Mouse (Mus musculus): ENCODE data around the gene Mbtps1. TPM values are rescaled to one million over a fixed set of nuclear protein-coding genes. Genes with fewer than 3 reads are reported as not detected.

Mbtps1 gene
- polyA plus RNA-seq, 1 experiment from 2014 or later: 61.0 TPM

DNA sequence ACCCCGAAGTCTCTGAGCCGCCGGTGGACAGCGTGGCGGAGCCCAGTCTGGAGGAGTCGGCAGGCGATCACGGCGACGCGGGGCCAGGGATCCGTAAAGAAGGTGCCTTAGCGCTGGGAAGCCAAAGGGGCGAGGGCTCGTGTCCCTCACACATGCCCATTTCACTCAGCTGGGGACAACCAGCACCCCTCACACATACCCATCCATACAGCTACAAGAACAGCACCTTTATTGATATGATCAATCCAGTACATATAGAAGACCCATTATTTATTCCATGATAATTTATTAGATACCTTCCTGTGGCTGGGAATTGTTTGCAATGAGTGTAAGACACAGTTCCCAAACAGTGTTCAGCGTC lies 16.8 kb upstream of the Mbtps1 start:
- peak overlapping the region; percentile 91 for H3K4me2 ChIP-seq
- ATAC-seq (ENCODE audit: low read depth): peak; percentile 68; the same call in 1 of the 2 replicates
- H3K4me1 ChIP-seq (replicated peaks): peaks cover 21% of the 10 kb centered on the region
- peak overlapping the region; percentile 89 for H3K9ac ChIP-seq
- H3K9me3 ChIP-seq: no peaks in the 10 kb centered on the region
- 3% methylated on average over 16 of the region's 16 CpGs for WGBS
- H3K27me3 ChIP-seq: peaks cover 23% of the 10 kb centered on the region
- H3K4me3 ChIP-seq: peak overlapping the region; percentile 88
- H3K36me3 ChIP-seq: no peaks in the 10 kb centered on the region
- H3K27ac ChIP-seq (replicated peaks): peak overlapping the region; percentile 81; the same call in 1 of the 2 replicates

DNA sequence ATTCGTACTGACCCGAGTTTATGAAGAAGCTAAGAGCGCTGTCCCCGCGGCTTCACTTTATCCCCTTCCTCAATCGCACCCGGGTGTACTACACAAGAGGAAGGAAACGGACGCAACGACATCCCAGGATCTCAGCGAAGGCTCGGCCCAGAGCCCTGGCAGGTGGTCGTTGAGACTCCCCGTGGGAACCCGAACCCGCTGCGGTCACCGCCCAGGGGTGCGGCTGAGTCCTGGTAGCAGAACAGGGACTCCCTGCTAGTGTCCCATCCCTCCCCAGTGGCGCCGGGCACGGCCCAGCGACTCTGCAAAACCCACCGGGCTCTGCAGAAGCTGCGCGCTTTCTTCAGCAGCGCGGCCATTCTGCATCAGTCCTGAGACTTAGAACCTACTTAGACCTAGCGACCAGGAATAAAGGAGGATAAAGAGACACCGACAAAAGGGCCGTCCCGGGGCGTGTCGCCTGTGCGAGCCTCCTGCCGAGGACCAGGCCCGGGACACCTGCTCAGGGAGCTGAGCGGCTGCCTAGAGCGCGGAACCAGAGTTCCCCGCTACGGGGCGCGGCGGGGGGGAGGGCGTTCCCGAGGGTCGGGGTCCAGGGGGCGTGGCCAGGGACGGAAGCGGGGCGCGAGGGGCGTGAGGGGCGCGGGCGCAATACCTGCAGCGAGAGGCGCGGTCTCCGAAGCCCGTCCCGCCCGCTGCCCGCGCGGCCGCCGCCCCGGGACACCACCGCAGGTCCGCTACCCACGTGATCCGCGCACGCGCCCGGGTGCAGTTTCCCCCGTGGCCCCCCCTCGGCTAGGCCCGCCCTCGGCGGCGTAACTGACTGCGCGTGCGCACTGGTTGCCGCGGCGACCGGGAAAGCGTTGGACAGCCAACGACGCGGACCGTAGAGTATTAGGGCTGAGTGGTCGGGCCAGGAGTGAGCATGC lies 16.2 kb upstream of the Mbtps1 start, which contains the start of the genes Hsdl1 and Dnaaf1:
Gene Hsdl1 (minus strand): TSS at position 747 of the 929 bp plus-strand sequence.
Gene Dnaaf1 (plus strand): TSS at position 799 of the 929 bp plus-strand sequence.
- H3K36me3 ChIP-seq: no peaks in the 10 kb centered on the region
- H3K9me3 ChIP-seq: no peaks in the 10 kb centered on the region
- WGBS: under 1% methylated on average over 94 of the region's 97 CpGs
- peak within 1 kb of the TSS; percentile 88 for H3K4me3 ChIP-seq
- H3K4me1 ChIP-seq (replicated peaks): peaks cover 21% of the 10 kb centered on the region
- H3K27me3 ChIP-seq: peaks cover 23% of the 10 kb centered on the region
- peak within 1 kb of the TSS; percentile 91 for H3K4me2 ChIP-seq
- H3K27ac ChIP-seq (replicated peaks): peak within 1 kb of the TSS; percentile 81
- H3K9ac ChIP-seq: peak within 1 kb of the TSS; percentile 89
- ATAC-seq (ENCODE audit: low read depth): peak; percentile 91

- no peak overlapping the region for H3K4me3 ChIP-seq
- peaks cover 21% of the 10 kb centered on the region for H3K4me1 ChIP-seq (replicated peaks)
- H3K4me2 ChIP-seq: no peak overlapping the region
- peaks cover 6% of the 10 kb centered on the region for H3K36me3 ChIP-seq
- 88% methylated on average over 4 of the region's 4 CpGs for WGBS
- no peak overlapping the region for H3K27ac ChIP-seq (replicated peaks)
- peaks cover 17% of the 10 kb centered on the region for H3K27me3 ChIP-seq
- H3K9ac ChIP-seq: 0 out of 2 replicates have a peak overlapping the region, but pooled peaks have one; percentile 12
- no peaks in the 10 kb centered on the region for H3K9me3 ChIP-seq
- ATAC-seq (ENCODE audit: low read depth): no peak
Observed at GRCm38 (mm10) chr8:119572411-119572810, 13.9 kb upstream of the Mbtps1 start.

GRCm38 (mm10) chr8:119571135-119571534 lies 12.6 kb upstream of the Mbtps1 start:
- peaks cover 15% of the 10 kb centered on the region for H3K36me3 ChIP-seq
- peaks cover 21% of the 10 kb centered on the region for H3K4me1 ChIP-seq (replicated peaks)
- no peak overlapping the region for H3K27ac ChIP-seq (replicated peaks)
- no peaks in the 10 kb centered on the region for H3K9me3 ChIP-seq
- no peak overlapping the region for H3K4me3 ChIP-seq
- 92% methylated on average over 6 of the region's 6 CpGs for WGBS
- no peak overlapping the region for H3K4me2 ChIP-seq
- no peak overlapping the region for H3K9ac ChIP-seq
- no peak for ATAC-seq (ENCODE audit: low read depth)
- peaks cover 6% of the 10 kb centered on the region for H3K27me3 ChIP-seq

GRCm38 (mm10) chr8:119569881-119570280 lies 11.3 kb upstream of the Mbtps1 start:
- no peak overlapping the region for H3K4me3 ChIP-seq
- ATAC-seq (ENCODE audit: low read depth): no peak
- peaks cover 28% of the 10 kb centered on the region for H3K36me3 ChIP-seq
- WGBS: 46% methylated on average over 4 of the region's 4 CpGs
- peaks cover 21% of the 10 kb centered on the region for H3K4me1 ChIP-seq (replicated peaks)
- peak overlapping the region; percentile 41; the same call in 1 of the 2 replicates for H3K9ac ChIP-seq
- H3K27ac ChIP-seq (replicated peaks): no peak overlapping the region
- no peak overlapping the region for H3K4me2 ChIP-seq
- no peaks in the 10 kb centered on the region for H3K27me3 ChIP-seq
- H3K9me3 ChIP-seq: no peaks in the 10 kb centered on the region

- Histone ChIP-seq H3K4me1 (replicated peaks) (peaks cover 17% of the 10 kb centered on the region), H3K36me3 (peaks cover 36% of the 10 kb centered on the region), H3K27me3 (no peaks in the 10 kb centered on the region), H3K9me3 (no peaks in the 10 kb centered on the region), H3K4me3 (no peak overlapping the region), H3K4me2 (no peak overlapping the region), H3K27ac (replicated peaks) (no peak overlapping the region), H3K9ac (no peak overlapping the region)
- WGBS: 73% methylated on average over 7 of the region's 7 CpGs
- no peak for ATAC-seq (ENCODE audit: low read depth)
Observed at GRCm38 (mm10) chr8:119568951-119569350, 10.4 kb upstream of the Mbtps1 start.

DNA sequence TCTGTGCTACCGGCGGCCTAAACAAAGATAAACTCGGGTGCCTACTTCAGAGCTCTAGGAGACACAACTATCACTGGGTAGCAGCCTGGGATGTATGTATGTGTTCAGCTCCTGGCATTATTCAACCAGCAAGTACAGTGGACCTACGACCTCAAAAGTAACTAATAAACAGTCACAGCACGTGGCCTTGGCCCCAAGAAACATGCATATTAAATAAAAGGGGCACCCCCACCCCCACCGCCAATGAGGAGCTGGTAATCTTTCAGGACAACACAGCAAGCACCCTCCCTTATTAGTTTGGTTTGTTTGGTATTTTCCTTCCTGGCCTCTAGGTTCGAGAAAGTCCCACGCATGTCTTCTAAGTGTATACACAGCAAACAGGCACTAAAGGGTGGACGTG lies 9.7 kb upstream of the Mbtps1 start:
- 92% methylated on average over 9 of the region's 9 CpGs for WGBS
- peaks cover 43% of the 10 kb centered on the region for H3K36me3 ChIP-seq
- H3K4me1 ChIP-seq (replicated peaks): peaks cover 10% of the 10 kb centered on the region
- H3K4me3 ChIP-seq: no peak overlapping the region
- H3K4me2 ChIP-seq: no peak overlapping the region
- no peak for ATAC-seq (ENCODE audit: low read depth)
- H3K9ac ChIP-seq: no peak overlapping the region
- no peaks in the 10 kb centered on the region for H3K9me3 ChIP-seq
- H3K27me3 ChIP-seq: no peaks in the 10 kb centered on the region
- no peak overlapping the region for H3K27ac ChIP-seq (replicated peaks)

DNA sequence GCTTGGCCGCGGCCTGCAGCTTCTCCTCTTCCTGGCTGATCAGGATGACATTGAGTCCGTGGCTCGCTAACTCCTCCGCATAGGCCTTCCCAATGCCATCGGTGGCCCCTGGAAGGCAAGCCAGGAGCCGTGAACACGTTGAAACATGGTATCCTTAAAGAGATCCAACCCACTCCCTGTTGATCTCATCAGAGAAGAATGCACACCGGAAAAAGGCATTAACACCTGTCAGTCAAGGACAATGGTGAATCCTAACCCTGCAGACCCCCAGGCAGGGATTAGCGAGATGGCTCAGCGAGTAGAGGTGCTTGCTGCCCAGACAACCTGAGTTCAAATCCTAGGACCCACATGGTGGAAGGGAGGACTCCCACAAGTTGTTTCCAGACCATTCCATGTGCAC lies 7.8 kb upstream of the Mbtps1 start:
- no peak overlapping the region for H3K4me3 ChIP-seq
- H3K36me3 ChIP-seq: peaks cover 60% of the 10 kb centered on the region
- H3K27ac ChIP-seq (replicated peaks): no peak overlapping the region
- H3K4me1 ChIP-seq (replicated peaks): no peaks in the 10 kb centered on the region
- no peaks in the 10 kb centered on the region for H3K27me3 ChIP-seq
- no peak for ATAC-seq (ENCODE audit: low read depth)
- H3K4me2 ChIP-seq: no peak overlapping the region
- H3K9ac ChIP-seq: no peak overlapping the region
- WGBS: 88% methylated on average over 11 of the region's 11 CpGs
- no peaks in the 10 kb centered on the region for H3K9me3 ChIP-seq

- H3K4me2 ChIP-seq: no peak overlapping the region
- 94% methylated on average over 14 of the region's 14 CpGs for WGBS
- H3K36me3 ChIP-seq: peaks cover 60% of the 10 kb centered on the region
- no peak for ATAC-seq (ENCODE audit: low read depth)
- no peak overlapping the region for H3K27ac ChIP-seq (replicated peaks)
- peaks cover 6% of the 10 kb centered on the region; the same call in 1 of the 2 replicates for H3K4me1 ChIP-seq (replicated peaks)
- H3K9me3 ChIP-seq: no peaks in the 10 kb centered on the region
- no peak overlapping the region for H3K4me3 ChIP-seq
- no peaks in the 10 kb centered on the region for H3K27me3 ChIP-seq
- no peak overlapping the region for H3K9ac ChIP-seq
Observed at GRCm38 (mm10) chr8:119563849-119564251, 5.3 kb upstream of the Mbtps1 start.

GRCm38 (mm10) chr8:119559402-119559720 lies 826 bp upstream of the Mbtps1 start:
- no peak overlapping the region for H3K4me3 ChIP-seq
- H3K4me2 ChIP-seq: peak overlapping the region; percentile 92
- peak; percentile 11 for ATAC-seq (ENCODE audit: low read depth)

DNA sequence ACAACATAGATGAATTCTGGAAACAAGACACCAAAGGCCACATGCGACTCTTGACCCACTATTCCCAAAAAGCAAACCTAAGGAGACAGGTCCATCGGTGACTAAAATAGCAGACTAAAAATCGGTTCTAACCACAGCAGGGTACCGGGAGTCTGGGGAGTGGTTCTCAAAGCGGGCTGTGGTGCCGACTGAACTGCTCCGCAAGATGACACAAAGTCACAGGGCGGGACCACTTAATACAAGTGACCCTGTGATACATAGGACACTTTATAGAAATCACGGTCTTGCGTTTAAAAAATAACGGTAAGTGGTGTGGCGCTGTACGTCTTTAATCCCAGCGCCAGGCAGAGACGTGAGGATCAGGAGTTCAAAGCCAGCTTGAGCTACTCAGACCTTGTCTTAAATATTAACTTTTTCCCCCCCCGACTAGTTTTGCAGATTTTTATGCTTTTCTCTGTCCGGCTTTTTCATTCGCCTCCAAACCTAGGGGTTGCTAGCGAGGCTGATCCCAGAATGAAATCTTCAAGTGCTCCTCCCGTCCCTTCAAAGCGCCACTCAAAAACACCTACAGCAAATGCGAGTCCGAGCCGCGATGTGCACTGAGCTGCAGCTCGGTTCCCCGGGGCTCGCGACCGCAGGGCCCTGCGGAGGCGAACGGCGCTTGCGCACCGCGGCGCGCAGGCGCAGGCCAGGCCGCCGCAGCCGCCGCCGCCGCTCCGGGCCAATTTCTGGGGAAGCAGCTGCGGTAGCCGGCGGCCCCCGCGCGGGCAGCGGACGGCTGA lies 523 bp downstream of the Mbtps1 start:
- peak overlapping the region; percentile 91 for H3K27ac ChIP-seq (replicated peaks)
- under 1% methylated on average over 55 of the region's 55 CpGs for WGBS
- H3K36me3 ChIP-seq: peaks cover 15% of the 10 kb centered on the region
- no peaks in the 10 kb centered on the region for H3K27me3 ChIP-seq
- peak overlapping the region; percentile 62 for H3K4me3 ChIP-seq
- no peaks in the 10 kb centered on the region for H3K9me3 ChIP-seq
- peaks cover 36% of the 10 kb centered on the region for H3K4me1 ChIP-seq (replicated peaks)
- H3K9ac ChIP-seq: peak overlapping the region; percentile 91
- peak; percentile 93 for ATAC-seq (ENCODE audit: low read depth)
- peak overlapping the region; percentile 92 for H3K4me2 ChIP-seq

More at GRCm38 (mm10) chr8:119559402-119559720, 826 bp upstream of the Mbtps1 start:
- WGBS: 87% methylated on average over 6 of the region's 6 CpGs
- H3K9me3 ChIP-seq: no peaks in the 10 kb centered on the region
- peaks cover 28% of the 10 kb centered on the region for H3K36me3 ChIP-seq
- H3K27me3 ChIP-seq: no peaks in the 10 kb centered on the region
- H3K9ac ChIP-seq: 0 out of 2 replicates have a peak overlapping the region, but pooled peaks have one; percentile 66
- peaks cover 33% of the 10 kb centered on the region for H3K4me1 ChIP-seq (replicated peaks)
- peak overlapping the region; percentile 91; the same call in 1 of the 2 replicates for H3K27ac ChIP-seq (replicated peaks)

DNA sequence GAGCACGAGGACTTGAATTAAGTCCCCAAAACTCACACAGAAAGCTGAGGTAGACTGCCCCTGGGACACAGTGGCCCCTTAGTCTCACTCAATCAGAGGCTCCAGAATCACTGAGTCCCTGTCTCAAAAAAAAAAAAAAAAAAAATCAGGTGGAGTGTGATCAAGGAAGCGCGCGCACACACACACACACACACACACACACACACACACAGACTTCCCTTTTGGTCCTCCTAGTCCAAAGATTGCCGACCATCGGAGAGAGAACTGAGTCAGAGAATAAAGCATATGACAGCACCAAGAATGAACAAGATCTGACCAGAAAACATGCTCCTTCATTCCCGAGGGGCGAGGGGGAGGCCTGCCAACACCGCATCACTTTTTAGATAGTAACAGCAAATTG lies 1.4 kb downstream of the Mbtps1 start:
- Histone ChIP-seq H3K9ac (peak overlapping the region; percentile 91), H3K9me3 (no peaks in the 10 kb centered on the region), H3K27me3 (no peaks in the 10 kb centered on the region), H3K27ac (replicated peaks) (no peak overlapping the region), H3K4me2 (peak overlapping the region; percentile 92), H3K36me3 (peaks cover 6% of the 10 kb centered on the region), H3K4me1 (replicated peaks) (peaks cover 36% of the 10 kb centered on the region), H3K4me3 (peak overlapping the region; percentile 62)
- ATAC-seq (ENCODE audit: low read depth): no peak
- WGBS: 79% methylated on average over 9 of the region's 9 CpGs

Data from neural tube, embryonic 13.5 days (tissue).